Mouse (Mus musculus): ENCODE data around the gene Plcb2.

Gene Plcb2

DNA sequence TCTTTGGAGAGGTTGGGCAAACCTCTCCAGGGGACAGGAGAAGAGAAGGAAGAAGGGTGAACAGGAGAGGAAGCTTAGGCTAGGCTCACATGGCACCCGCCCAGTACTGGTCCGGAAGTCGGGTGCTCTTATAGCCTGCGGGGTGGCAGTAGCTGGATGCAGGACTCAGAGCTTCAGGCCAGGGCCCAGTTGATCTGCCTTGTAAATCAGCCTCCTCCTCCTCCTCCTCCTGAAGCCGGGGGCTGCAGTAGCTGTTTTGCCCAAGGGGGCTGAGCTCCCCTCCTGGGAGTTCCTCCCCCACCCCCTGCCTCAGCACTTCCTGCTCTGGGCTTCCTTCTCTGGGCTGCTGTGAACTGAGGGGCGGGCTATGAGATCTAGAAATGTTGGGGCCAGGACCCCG lies at the start of gene Plcb2:
TSS of gene Plcb2 (minus strand) at position 102 of the 400 bp plus-strand sequence.
- DNase-seq (ENCODE audit: low read depth, low spot score) = no peak

DNA sequence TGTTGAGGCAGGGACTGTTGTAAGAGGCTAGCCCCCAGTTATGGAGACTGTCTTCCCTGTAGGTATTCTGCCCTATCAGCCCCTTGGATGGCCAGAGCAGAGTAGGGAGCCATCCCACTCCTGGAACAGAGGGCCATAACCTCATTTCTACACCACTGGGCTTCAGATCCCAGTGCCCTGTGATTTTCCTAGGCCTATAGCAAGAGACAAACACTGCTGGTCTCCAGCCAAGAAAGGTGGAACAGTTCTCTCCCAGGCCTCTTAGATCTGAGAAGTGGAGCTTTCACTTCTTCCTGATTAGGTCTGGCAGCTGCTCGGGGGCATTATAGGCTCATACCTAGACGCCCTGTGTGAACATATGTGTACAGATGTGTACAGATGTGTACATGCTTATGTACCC lies 48.1 kb upstream of the Plcb2 start:
- DNase-seq (ENCODE audit: low read depth, low spot score) = no peak

DNA sequence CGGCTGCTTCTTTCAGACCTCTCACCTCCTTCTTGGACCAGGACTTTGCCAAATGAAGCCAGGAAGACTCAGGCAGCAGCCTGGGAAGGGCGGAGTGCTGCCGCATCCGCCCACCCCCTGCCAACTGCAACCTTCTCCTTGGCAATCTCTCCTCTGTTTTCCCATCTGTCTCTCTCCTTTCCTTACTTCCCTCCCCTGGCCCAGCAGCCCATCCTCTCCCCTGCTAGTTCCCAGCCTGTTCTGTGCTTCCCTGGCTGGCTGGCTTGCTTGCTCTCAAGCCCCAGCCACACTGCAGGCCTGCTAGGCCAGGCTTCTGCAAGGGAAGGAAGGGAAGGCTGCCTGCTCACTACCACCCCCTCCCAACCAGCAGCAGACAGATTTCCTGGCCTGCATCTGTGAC lies 47.6 kb upstream of the Plcb2 start:
- no peak for DNase-seq (ENCODE audit: low read depth, low spot score)

DNA sequence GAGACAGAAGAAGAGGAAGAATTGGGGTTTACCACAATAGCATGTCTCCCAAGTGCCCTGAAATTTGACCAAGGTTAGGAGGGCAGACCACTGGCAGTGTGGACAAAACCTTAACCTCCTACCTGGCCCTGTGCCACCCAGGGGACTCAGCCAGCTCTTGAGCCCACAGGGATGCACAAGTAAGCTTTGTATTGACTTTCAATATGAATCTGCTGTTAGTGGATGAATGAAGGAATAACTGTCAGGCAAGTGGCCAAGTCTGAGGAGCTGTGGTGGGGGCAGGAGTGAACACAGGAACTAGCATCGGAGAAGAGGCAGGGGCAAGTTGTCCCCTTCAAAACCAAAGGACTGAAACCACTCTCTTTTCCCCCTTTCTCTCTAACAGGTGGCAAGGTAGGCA lies 47.2 kb upstream of the Plcb2 start:
- no peak for DNase-seq (ENCODE audit: low read depth, low spot score)

DNA sequence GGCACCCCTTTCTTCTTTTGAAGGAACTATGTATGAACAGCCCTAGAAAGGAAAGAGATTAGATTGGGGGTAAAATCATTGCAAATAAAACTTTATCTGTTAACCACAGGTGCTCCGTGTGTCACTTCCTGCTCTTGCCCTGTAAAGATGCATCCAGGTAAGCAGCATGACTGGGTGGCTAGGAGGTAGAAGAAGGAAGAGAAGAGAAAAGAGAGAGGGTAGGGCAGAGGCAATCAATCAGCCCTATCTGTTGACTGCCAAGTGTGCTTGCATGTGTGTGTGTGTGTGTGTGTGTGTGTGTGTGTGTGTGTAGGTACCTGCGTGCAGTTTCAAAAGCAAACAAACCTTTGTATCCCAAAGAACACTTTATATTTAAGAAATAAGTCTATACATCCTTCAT lies 46.3 kb upstream of the Plcb2 start:
- DNase-seq (ENCODE audit: low read depth, low spot score) = no peak

DNA sequence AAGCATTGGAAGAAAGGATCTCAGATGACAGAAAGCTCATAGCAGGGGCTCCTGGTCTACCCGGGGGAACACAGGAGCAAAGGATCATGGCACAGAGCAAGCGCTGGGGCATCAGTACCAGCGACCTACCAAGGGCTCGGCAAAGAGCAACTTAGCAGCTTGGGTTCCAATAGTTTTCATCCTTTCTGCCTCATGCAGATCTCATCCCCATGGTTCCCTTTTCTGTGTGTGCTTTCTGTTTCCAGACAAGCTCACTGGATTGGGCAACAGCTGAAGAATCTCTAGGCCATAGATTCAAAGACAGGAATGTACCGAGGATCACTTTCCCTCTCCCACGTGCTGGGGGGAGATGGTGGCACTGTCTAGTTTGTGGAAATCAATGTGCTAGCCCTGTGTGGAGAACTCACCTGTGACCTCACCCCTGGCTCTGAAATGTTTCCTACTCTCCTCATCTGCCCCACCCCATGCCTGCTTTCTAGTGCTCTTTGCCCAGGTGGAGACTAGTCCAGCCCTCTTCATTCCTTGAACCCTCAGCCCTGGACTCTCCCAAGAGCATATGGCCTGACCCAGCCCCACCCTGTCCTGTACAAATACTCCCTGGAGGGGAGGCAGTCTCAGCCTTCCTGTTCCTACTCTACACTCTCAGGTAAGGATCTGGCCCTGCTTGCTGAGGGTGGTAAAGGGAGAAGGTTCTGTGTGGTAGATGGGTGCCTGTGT lies 44.1 kb upstream of the Plcb2 start, which contains the start of gene Phgr1:
TSS of gene Phgr1 (plus strand) at position 612 of the 717 bp plus-strand sequence.
- DNase-seq (ENCODE audit: low read depth, low spot score) = no peak

DNA sequence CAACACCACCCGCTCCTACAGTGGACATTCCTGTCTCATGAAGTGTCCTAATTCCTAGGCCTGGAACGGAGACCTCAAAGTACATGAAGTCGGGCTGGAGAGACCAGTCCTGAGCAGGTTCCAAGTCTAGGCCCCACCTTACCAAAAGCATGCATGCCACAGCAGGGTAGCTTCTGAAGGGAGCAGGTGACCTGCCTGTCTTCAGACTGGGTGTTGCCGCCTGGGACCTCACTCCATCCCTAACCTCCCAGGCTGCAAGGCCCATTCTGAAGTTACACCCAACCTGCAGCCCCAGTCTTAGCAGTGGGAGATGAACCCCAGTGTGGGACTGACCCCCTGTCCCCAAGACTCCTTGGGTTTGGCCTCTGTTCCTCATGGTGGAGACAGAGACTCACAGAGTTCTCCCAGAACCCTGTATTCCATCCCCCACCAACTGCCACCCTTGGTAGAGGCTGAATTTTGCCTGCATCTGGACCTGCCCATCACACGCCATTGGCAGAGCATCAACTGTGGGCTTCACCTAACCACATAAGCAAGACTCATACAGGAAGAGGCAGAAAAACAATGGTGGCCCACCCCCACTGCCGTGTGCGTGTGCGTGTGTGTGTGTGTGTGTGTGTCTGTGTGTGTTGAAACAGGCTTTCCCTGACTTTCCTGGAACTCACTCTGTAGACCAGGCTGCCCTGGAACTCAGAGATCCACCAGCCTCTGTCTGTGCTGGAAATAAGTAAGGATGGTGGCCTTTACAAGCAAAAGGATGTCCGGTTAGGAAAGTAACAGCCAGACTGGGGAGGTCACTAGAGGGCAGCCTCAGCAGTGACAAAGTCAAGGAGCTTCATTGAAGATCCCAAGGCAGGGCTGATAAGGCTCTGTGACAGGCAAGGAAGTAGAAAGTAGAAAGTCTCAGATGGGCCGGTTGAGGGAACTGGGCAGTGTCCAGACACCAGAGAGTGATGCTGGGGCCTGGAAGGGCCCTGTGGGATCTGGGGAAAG lies 38.1 kb upstream of the Plcb2 start:
- DNase-seq (ENCODE audit: low read depth, low spot score) = no peak

DNA sequence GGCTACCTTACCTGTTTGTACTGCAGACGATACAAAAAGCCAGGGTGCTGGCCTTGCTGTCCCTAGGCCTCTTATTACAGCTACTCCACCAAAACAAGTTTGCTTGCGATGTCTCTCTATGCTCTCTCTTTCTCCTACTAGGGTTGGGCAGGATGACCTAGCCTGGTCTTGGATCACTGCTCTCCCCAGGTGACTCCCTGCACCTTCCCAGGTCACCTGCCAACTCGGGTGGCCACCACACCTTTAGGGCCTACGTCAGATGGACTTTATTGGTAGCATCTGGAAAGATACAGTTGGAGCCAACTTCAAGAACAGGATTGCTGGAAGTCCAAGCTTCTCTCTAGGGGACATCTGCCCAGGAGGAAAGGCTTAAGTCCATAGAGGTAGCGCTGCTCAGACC lies 36.6 kb upstream of the Plcb2 start:
- no peak for DNase-seq (ENCODE audit: low read depth, low spot score)

DNA sequence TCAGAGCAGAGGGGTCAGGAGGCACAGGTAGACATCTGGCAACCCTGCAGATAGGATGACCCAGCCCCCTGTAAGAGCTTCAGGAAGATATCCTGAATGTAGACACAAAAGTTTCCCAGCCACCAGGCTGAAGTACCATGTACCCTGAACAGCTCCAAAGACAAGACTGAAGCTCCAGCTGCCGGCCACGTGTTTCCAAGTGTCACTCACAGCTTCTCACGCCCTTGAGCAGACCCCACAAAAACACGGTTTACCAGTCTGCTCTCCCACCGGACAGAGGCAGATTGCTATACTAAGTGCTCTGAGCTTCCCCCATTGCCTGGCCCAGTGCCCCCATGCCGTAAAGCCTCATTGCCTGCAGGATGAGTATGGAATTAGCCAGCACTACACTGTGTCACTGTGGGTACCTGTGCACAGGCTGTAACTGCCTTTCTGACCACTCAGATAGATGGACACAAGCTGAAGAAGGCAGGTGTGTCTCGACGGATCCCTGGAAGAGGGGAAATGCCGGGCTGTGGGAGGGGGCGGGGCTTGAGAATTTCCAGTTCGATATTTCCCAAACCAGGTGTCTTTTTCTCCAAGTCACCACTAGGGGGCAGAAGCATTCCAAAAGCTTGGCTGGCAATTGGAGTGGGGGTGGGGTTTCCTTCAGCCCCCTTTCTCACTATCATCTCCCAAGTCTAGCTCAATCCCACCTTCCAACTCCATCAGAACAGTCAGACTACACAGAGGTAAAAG lies 36.0 kb upstream of the Plcb2 start:
- DNase-seq (ENCODE audit: low read depth, low spot score) = no peak

DNA sequence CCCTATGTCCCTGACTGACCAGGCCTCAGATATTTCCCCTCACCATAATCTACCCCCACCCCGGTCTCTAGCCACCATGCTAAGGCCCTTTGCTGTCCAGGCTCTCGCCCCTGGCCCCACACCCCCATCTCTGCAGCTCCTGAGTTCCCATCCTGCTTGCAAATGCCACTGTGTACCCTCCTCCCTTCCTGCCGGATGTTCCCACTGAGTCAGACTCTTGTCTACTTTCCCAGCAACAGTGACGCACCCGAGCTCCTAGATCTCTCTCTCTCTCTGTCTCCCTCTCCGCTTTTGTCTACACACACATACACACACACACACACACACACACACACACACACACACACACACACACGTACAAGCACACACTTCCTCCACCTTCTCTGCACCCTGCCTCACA lies 35.2 kb upstream of the Plcb2 start:
- no peak for DNase-seq (ENCODE audit: low read depth, low spot score)

DNA sequence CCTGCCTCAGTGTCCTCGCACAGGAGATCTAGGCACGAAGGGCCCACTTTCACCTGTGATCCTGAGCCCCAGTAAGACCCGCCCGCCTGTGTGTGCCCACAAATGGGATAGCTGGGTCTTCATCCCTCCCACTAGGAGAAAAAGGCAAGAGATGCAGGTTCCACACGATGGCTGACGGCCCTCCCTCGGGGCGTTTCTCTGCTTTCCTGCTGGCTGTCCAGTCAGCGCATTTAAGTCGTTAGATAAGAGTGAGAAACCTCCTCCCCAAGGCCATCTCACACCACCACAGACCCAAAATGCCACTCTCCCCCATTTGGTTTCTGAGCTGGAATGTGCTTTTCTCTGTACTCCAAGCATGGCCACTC lies 34.5 kb upstream of the Plcb2 start:
- DNase-seq (ENCODE audit: low read depth, low spot score) = no peak

DNA sequence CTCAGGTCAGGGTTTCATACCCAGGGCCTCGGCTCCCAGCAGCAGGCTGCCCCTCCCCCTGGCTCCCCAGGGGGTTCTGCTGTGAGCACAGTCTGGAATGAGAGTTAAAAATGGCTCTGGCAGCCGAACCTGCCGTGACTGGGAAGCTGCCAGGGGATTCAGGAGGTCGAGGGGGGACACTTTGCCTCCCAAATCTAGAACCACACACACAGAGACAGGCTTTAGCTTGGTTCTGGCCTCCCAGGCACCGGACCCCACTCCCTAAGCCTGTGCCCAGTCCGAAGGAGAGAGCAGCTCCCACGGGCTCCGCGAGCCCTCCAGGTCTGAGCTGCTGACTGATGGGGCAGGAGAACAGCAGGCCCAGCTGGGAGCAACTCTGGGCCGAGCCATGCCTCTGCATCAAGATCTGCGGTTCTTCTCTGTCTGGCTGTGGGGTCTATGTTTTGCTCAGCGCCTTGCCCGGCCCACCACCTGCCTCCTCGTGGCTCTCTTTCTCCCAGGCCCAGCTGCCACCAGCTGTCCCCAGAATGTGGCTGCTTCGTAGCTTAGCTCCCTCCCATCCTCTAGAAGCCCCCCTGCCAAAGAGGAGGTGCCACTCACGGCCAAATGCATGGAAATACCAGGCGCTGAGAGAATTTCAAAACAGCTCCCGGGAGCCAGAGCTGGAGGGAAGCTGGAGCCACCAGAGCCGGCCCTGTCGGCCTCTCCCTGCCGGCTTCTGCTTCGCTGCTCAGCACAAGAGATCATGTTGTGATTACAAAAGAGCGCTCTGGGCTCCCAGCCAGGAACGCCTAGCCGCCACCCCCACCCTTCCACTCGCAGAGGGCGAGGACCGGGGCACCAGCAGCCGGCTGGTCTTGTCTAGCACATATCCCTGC lies 33.9 kb upstream of the Plcb2 start, which contains the start of gene Ccdc9b:
TSS of gene Ccdc9b (minus strand) at position 756 of the 878 bp plus-strand sequence.
- DNase-seq (ENCODE audit: low read depth, low spot score) = no peak

DNA sequence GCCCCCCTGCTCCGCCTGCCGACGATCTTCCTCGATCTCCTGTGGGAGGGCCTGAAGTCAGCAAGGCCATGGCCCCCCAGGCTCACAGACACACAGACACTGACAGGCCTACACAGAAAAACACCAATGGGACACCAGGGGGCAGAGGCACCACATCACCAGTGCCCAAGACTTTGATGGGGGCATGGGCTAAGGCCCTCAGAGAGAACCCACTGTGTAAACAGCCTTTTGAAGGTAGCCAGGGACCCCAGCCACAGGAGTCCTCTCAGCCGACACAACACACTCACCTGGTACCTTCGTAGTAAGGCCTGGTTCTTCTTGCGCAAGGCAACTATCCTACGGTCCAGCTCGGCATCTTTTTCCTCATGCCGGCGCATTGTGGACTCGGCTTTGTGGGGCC lies 33.1 kb upstream of the Plcb2 start:
- no peak for DNase-seq (ENCODE audit: low read depth, low spot score)

DNA sequence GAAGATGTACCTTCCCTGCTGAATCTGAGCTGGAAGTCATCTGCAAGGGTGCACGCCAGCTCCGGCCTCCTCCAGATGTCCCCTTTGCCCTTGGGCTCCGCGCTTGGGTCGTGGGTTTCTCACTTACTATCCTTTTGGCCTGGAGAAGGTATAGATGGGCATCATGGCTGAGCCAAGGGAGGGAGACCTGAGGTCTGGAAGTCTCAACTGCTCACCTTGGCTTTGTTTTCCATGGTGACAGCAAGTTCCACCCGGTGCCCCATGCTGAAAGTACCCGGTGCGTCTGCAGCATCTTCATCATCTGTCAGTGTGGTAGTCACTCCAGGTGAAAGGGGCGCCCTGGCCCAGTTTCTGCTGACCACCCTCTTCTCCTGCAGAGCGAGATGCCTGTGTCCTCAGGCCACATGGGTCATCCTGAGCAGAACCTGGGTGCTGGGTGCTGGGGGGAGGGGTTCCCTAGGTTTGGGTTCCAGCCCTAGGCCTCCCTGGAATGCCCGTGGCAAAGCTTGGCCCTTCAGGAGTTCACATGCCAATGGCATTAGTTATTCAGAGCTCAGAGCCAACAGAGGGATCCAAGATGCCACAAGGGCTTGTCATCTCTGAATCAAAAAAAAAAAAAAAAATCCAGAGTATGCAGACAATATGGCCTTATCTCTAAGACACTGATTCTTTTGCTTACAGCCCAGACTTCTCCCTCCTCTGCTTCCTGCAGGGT lies 32.2 kb upstream of the Plcb2 start:
- DNase-seq (ENCODE audit: low read depth, low spot score) = no peak

DNA sequence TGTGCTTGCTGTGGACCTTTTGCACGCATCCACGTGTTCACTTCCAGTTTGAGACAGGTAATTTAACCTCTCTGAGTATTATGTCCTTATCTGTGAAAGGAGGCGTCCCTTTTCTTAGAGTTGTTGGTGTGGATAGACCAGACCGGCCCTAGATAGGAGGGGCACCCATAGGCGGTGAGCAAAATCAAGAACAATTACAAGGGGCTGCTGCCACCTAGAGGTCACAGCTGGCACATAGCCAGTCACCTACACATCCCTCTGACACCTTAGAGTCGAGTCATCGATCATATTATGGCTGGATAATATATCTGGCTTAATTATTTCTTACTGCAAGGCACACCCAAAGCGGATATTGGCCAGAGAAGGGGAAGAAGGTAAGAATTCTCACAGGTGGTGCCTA lies 31.6 kb upstream of the Plcb2 start:
- no peak for DNase-seq (ENCODE audit: low read depth, low spot score)

DNA sequence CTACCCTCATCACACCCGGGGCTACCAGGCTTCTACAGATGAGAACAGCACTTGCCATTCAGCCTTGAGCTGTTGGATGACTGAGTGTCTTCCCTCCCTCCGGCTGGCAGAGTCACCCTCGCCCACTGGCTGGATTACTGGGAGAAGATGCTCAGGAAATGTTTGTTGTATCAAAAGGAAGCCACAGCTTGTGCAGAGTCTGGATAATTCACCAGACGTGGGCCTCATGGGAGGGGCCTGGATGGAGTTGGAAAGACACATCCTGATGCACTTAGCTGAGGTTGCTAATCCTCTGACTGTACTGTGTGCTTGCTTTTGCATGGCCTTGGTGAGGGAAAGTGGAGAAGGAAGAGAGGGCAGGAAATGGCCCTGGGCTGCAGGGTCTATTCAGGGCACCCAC lies 27.9 kb upstream of the Plcb2 start:
- DNase-seq (ENCODE audit: low read depth, low spot score) = no peak

DNA sequence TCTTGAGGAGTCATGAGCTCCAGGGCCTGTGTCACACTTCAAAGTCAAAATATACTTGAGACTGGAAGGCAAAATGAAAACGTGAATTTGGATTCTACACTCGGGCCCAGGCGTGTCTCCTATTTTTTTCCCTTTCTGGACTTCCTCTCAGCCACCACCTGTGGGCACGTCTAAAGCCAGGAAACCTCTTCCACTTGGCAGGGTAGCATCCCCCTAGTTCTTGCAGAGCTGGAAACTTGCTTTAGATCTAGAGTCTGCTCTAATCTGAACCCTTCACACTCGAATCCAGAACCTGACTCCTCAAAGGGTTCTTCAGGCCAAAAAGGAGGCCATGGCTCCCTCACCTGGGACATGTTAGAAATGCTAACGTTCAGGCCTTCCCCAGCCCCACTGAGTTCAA lies 27.2 kb upstream of the Plcb2 start:
- no peak for DNase-seq (ENCODE audit: low read depth, low spot score)

DNA sequence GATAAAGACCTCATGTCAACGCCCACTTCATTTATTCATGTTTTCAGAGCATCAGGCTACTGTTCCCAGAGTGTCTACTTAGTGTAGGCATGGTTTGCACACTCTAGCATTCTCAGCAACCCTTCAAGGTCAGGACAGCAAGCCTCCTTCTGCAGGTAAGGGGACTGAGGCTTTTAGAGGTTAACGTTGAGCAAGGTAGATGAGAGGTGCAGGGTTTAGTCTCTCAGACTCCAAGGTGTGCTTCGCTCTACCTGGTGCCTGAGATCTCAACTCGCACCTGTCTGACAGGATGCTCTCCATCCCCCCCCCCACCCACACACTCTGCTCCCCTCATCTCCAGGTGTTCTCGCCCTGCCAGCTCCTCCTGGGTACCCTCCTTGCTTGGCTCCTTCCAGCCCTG lies 25.9 kb upstream of the Plcb2 start:
- DNase-seq (ENCODE audit: low read depth, low spot score) = no peak

DNA sequence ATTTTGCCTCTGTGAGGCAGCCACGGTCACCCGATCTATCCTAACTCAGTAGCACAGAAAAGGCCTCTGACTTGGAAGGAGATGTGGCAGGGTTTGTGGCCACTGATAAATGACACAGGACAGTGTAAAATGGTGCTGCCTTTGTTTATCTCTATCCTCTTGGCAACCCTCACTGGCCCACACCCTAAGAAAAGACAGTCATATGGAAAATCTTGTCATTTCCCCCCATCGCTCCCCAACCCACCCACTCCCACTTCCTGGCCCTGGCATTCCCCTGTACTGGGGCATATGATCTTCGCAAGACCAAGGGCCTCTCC lies 24.5 kb upstream of the Plcb2 start:
- no peak for DNase-seq (ENCODE audit: low read depth, low spot score)

DNA sequence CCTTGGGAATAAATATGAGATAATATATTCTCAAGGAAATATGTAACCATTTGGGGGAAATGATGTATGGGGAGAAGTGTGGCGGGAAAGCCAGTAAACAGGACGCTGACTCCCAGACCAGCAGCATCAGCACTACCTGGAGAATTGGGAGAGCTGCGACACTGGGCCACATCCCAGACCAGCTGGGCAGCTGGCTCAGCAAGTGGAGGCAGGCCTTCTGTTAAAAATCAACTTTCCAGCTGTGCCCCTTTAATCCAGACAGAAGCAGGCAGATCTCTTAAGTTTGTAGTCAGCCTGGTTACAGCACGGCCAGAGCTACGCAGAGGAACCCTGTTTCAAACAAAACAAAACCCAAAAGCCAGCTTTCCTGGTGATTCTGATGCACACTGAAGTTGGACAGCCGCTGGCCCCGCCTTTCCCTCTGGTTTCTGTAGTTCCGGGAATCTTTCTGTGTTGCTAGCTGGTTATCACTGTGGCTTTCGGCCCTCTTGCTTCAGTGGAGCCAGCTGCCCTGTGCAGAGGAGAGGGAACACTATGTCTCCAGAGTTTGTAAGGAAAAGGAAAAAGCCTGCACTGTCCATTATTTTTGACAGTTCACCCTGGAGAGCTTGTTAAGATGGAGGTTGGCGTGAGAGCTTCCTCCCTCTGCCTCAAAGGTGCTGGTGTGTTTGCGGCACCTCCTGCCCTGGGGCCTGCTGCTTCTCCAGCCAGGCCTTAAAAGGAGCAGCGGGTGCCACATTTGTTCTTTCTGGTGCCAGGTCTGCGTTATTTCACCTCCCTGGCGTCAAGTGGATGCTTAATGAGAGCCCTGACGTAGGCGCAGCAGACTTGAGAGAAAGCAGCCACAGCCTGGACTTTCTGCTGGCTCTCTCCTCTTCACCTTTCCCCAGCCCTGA lies 23.9 kb upstream of the Plcb2 start:
- no peak for DNase-seq (ENCODE audit: low read depth, low spot score)

Data from c-Kit-negative CD71-positive TER-119-positive erythroid progenitor cells, embryonic 14.5 days (primary cell).